In the genomic region with DNA sequence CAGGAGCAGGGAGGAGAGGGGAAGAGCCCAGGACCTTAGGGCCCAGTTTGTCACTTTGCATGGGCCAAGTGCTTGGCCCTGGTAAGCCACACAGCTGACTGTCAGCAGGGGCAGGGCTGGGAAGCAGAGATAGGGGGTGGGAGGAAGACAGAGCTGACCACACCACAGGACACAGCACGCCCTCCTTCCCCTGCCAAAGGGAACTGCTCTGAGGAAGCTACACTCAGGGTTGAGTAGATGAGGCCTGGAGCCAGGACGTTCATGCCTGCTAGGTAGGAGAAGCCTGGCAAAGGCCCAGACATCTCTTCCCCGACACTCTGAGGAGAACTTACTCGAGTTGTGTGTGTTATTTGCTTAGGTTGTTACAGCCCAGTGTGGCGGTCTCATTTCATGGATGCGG, we compare ENCODE assay signal across 17 mouse cellular contexts. TPM values are rescaled to one million over a fixed set of nuclear protein-coding genes. Genes with fewer than 3 reads are reported as not detected.
DNase-seq lines count a peak whose midpoint lies in the region; ATAC-seq lines count a peak whose summit lies in the region.
"Had no signal": no experiment of that assay in that cellular context is flagged by ENCODE, and none has a peak within 500 bp of the region (broad histone marks: within the 10 kb centered on the region; RNA-seq: fewer than 3 reads in every experiment).

No protein-coding gene starts in this region.

- no peak for DNase-seq in liver, embryonic 11.5 days (ENCODE audit: low spot score)
- no peak for DNase-seq in liver
- peak; percentile 13 for DNase-seq in c-Kit-positive CD71-negative TER-119-negative erythroid progenitor cells, embryonic 14.5 days (ENCODE audit: low read depth)
- peak; percentile 86 for DNase-seq in cerebellum, adult 9-11 months
- DNase-seq in liver, embryonic 13.5 days, result peak; percentile 3
- no peak for DNase-seq in adrenal gland, postnatal 14 days
- no peak for DNase-seq in forebrain, embryonic 11.5 days (ENCODE audit: low spot score)
- DNase-seq: kidney, adult 11 months; kidney, postnatal 4 days; lung, adult 18-20 months; right cerebral cortex, postnatal 4 days had no signal

- H3K4me2 ChIP-seq in liver, embryonic 11.5 days, result no peak overlapping the region
- no peak overlapping the region for H3K4me2 ChIP-seq in liver, embryonic 13.5 days
- no peak overlapping the region for H3K4me2 ChIP-seq in forebrain, embryonic 11.5 days (ENCODE audit: low read depth, low read length, severe bottlenecking)
- H3K4me2 ChIP-seq: hindbrain, embryonic 12.5 days; midbrain, embryonic 12.5 days had no signal

- no peak overlapping the region for H3K9ac ChIP-seq in liver, embryonic 11.5 days (ENCODE audit: low read depth, low read length)
- no peak overlapping the region for H3K9ac ChIP-seq in liver, embryonic 13.5 days
- H3K9ac ChIP-seq in forebrain, embryonic 11.5 days (ENCODE audit: low read length), result no peak overlapping the region
- H3K9ac ChIP-seq: hindbrain, embryonic 12.5 days; midbrain, embryonic 12.5 days had no signal

- WGBS in liver, embryonic 11.5 days, result 49% methylated on average over 6 of the region's 6 CpGs
- 37% methylated on average over 6 of the region's 6 CpGs for WGBS in liver, embryonic 13.5 days (ENCODE audit: insufficient replicate concordance)
- WGBS in forebrain, embryonic 11.5 days, result 89% methylated on average over 6 of the region's 6 CpGs

- no peak overlapping the region for H3K27ac ChIP-seq in liver, embryonic 11.5 days (ENCODE audit: low read depth, low read length)
- no peak overlapping the region for H3K27ac ChIP-seq in liver, embryonic 13.5 days
- H3K27ac ChIP-seq in forebrain, embryonic 11.5 days (ENCODE audit: low read depth, low read length), result no peak overlapping the region
- H3K27ac ChIP-seq: hindbrain, embryonic 12.5 days; limb, embryonic 10.5 days; midbrain, embryonic 12.5 days had no signal

- no peak overlapping the region for H3K4me3 ChIP-seq in liver, embryonic 11.5 days (ENCODE audit: low read depth, low read length)
- H3K4me3 ChIP-seq in liver, embryonic 13.5 days (replicated peaks), result no peak overlapping the region
- no peak overlapping the region for H3K4me3 ChIP-seq in forebrain, embryonic 11.5 days (ENCODE audit: low read depth, low read length)
- H3K4me3 ChIP-seq: erythroblast, embryonic 14.5 days; hindbrain, embryonic 12.5 days; limb, embryonic 10.5 days; midbrain, embryonic 12.5 days had no signal

- no peaks in the 10 kb centered on the region for H3K27me3 ChIP-seq in liver, embryonic 11.5 days (replicated peaks; ENCODE audit: control insufficient read depth, insufficient read depth, low read length)
- H3K27me3 ChIP-seq in liver, embryonic 13.5 days, result no peaks in the 10 kb centered on the region
- H3K27me3 ChIP-seq in forebrain, embryonic 11.5 days (ENCODE audit: control insufficient read depth, insufficient read depth, low read length), result no peaks in the 10 kb centered on the region
- H3K27me3 ChIP-seq: hindbrain, embryonic 12.5 days; midbrain, embryonic 12.5 days had no signal

- 0 out of 2 replicates have a peak, but pooled peaks have one; percentile 36 for ATAC-seq in liver, embryonic 11.5 days (replicated peaks; ENCODE audit: low FRiP score)
- peak; percentile 41 for ATAC-seq in liver, embryonic 13.5 days (ENCODE audit: low read depth)
- ATAC-seq in inflammation-experienced regulatory T-cells, adult 6 months, result no peak
- ATAC-seq in forebrain, embryonic 11.5 days (replicated peaks; ENCODE audit: low FRiP score), result no peak
- ATAC-seq: CD4-positive, CD25-positive, alpha-beta regulatory T cell, adult 4 months had no signal

- no peaks in the 10 kb centered on the region for H3K9me3 ChIP-seq in liver, embryonic 11.5 days (ENCODE audit: control insufficient read depth, low read length)
- H3K9me3 ChIP-seq in liver, embryonic 13.5 days (replicated peaks), result no peaks in the 10 kb centered on the region
- no peaks in the 10 kb centered on the region for H3K9me3 ChIP-seq in forebrain, embryonic 11.5 days (ENCODE audit: control insufficient read depth, low read length)
- H3K9me3 ChIP-seq: hindbrain, embryonic 12.5 days; limb, embryonic 10.5 days; midbrain, embryonic 12.5 days had no signal

- no peaks in the 10 kb centered on the region for H3K36me3 ChIP-seq in liver, embryonic 11.5 days (ENCODE audit: control insufficient read depth, insufficient read depth, low read length)
- no peaks in the 10 kb centered on the region for H3K36me3 ChIP-seq in liver, embryonic 13.5 days
- H3K36me3 ChIP-seq in forebrain, embryonic 11.5 days (ENCODE audit: control insufficient read depth, insufficient read depth, low read length), result no peaks in the 10 kb centered on the region
- H3K36me3 ChIP-seq: hindbrain, embryonic 12.5 days; limb, embryonic 10.5 days; midbrain, embryonic 12.5 days had no signal

- no peaks in the 10 kb centered on the region; the same call in 1 of the 2 replicates for H3K4me1 ChIP-seq in liver, embryonic 11.5 days (replicated peaks; ENCODE audit: control insufficient read depth, insufficient read depth, low read length)
- no peaks in the 10 kb centered on the region for H3K4me1 ChIP-seq in liver, embryonic 13.5 days (replicated peaks)
- peaks cover 7% of the 10 kb centered on the region; the same call in 1 of the 2 replicates for H3K4me1 ChIP-seq in forebrain, embryonic 11.5 days (replicated peaks; ENCODE audit: control insufficient read depth, insufficient read depth, low read length)
- H3K4me1 ChIP-seq: limb, embryonic 10.5 days had no signal

RNA-seq across cellular contexts. Expression of a gene that starts 49.6 kb away (rescaled TPM):
- polyA plus RNA-seq in liver, embryonic 11.5 days (2014; fragmentation: Nextera tagmentation; extraction: Ambion mirVana), result 0.25 and 0.32 TPM in 2 replicates
- polyA plus RNA-seq in liver, embryonic 13.5 days (2015; fragmentation: Nextera tagmentation; extraction: Ambion mirVana), result 0.14 TPM in 1 of 2 replicates, not detected in the other
- under 1 TPM in 1 of 3 experiments, not detected in 2; 0.16 TPM for polyA plus RNA-seq in inflammation-experienced regulatory T-cells, adult 6 months (2017; shearing (Covaris generic))
- 0.44 and 0.56 TPM in 2 replicates for total RNA-seq in adrenal gland, postnatal 14 days (2021)
- polyA plus RNA-seq in forebrain, embryonic 11.5 days (2014; fragmentation: Nextera tagmentation; extraction: Ambion mirVana), result 0.92 and 1.0 TPM in 2 replicates

Comparison
In these comparisons a context has a peak if more than half of its experiments do, and no peak if none do; other contexts are left out.
1. DNase-seq: peak in c-Kit-positive CD71-negative TER-119-negative erythroid progenitor cells, embryonic 14.5 days (single experiment), cerebellum, adult 9-11 months (single experiment) and liver, embryonic 13.5 days (single experiment); none in liver, embryonic 11.5 days (single experiment), liver (single experiment), adrenal gland, postnatal 14 days (single experiment) and forebrain, embryonic 11.5 days (single experiment).
2. ATAC-seq: peak in liver, embryonic 11.5 days (single experiment) and liver, embryonic 13.5 days (single experiment); none in inflammation-experienced regulatory T-cells, adult 6 months (single experiment) and forebrain, embryonic 11.5 days (single experiment).